Mouse (Mus musculus) cortical plate, adult 2 months (tissue): Measurements from ENCODE around the gene Adam34.

Experiments used
- CTCF ChIP-seq: fragments of 200-500 bp; IDR thresholded peaks from 2 replicates; pipeline ENCODE4 v1.5.1; 2011; ENCODE audit warnings: mild to moderate bottlenecking, control low read depth, low read length; ENCODE audit not compliant: insufficient read depth; ENCODE audit errors: extremely low read depth
- POLR2A ChIP-seq: fragments of 200-500 bp; IDR thresholded peaks from 2 replicates; pipeline ENCODE4 v1.6.1; 2011; ENCODE audit warnings: mild to moderate bottlenecking, low read length, control low read depth; ENCODE audit not compliant: insufficient read depth; ENCODE audit errors: extremely low read depth

- TF ChIP-seq CTCF (no peak), POLR2A (no peak)
Measured at GRCm38 (mm10) chr8:43616046-43616445, 93.8 kb downstream of the Adam34 start.
